Mouse (Mus musculus): ENCODE data around the gene Sprr2a2.
"Not testable (repeated sequence)": the region's sequence is repeated elsewhere in the genome, so short reads cannot be mapped to it uniquely, and the experiment has no call there.

- not testable (repeated sequence) for TF ChIP-seq CTCF (IDR thresholded peaks at IDR 0.05); POLR2A (IDR thresholded peaks at IDR 0.05; ENCODE audit: insufficient read depth, low read depth, low read length)
Measured at GRCm38 (mm10) chr3:92285101-92285500, 69.4 kb downstream of the Sprr2a2 start, which contains the start of gene Sprr2a3.

Measured in heart, adult 2 months (tissue).